Mouse (Mus musculus) frontal cortex, postnatal 25 days (tissue): Measurements from ENCODE around the gene Poc5.
A peak's percentile ranks its signal among the peaks of the same experiment; 100 is the strongest.

Source experiments
- DNase-seq, 2 experiments: peaks; one replicate each; pipeline ENCODE4 v3.0.0; 2022; ENCODE audit warnings: low spot score in 2 of 2

Gene Poc5

DNA sequence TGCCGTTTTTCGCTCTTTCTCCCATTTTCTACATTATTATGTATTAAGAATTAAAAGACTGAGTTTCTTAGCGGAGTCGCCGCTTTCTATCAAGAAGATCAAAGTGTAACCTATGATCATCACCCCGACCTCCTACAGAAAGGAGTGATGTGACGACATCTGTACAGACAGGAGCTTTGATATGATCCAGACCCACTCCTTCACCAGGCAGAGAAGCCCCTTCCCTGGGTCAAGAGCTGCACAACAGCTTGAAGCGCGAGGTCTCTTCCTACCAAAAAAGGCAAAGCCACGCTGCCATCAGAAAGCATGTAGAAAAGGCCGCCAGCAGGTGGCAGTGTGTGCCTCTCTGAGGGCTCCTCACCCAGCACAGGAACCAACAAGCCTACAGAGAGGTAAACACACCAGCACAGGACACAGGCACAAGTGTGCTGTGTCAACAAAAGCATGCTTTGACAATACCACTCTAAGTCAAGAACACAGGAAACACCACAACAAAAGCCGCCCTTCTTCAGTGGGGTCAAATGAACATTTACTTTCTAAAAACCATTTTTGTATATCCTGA, 43.6 kb downstream of the Poc5 start:
- peak; percentile 84 to 91 for DNase-seq

GRCm38 (mm10) chr13:96432376-96432811, 44.3 kb downstream of the Poc5 start:
- DNase-seq, result no peak

DNA sequence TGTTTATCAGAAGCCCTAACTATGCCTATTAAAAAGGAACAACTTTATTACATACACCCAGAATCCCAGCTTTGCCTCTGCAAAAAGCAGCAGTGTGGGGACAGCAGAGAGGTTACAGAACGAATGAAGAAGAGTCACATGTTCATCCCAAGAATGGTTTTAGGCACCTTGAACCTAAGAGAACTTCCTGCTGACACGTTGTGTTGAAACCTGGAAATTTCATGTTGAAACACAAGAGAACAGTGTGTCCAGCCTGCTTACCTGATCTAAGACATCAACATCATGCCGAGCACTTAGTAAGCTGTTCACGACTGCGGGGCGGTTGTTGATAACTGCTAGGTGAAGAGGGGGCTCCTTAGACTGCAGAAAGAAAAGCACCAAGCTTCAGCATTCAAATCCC, 44.9 kb downstream of the Poc5 start:
- DNase-seq, result no peak

DNA sequence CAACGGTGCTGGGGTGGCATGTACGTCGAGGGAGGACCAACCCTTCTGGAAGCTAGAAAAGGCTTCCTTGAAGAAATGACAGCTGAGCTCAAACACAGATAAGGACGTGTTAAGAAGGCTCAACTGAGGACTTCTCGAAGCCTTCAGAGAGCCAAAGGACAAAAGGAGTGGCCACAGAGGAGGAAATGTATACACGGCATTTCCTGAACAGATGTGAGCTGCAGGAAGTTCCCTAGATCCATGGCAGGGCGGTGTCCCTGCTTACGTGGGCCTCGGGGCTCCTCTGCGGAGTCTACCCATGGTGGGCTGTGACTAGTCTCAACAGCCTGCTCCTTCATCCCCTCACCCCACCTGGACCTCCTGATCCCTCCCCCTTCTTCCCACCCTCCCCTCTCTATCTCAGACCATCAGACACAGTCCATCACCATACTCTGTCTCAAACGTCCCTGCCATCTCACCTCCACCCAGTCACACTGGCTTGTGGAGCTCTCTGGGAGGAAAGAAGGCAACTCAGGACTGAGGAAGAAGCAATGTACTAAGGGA, 45.6 kb downstream of the Poc5 start:
- DNase-seq, result no peak

DNA sequence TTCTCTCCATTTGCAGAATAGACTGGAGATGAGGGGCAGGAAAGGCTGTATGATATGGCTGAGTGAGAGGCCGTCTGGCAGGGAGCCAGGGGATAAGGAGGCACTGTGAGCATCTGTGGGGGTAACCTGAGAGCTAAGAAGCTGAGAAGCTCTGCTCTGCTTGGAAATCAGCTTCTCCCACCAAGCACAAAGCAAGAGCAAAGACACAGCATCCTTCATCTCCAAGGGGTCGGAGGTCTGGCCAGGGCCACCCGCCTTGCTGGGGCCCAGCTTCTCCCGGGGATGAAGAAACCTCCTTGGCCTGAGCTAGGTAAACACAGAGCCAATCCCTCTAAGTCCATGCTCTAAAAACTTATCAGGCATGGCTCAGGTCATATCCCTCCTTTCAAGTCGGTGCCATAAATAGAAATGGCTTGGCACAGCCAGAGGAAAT, 46.8 kb downstream of the Poc5 start:
- DNase-seq, result no peak

- DNase-seq, result no peak
These were observed 47.7 kb downstream of the Poc5 start for GRCm38 (mm10) chr13:96435793-96436192.

- no peak for DNase-seq
These were observed 48.8 kb downstream of the Poc5 start for GRCm38 (mm10) chr13:96436921-96437320.

GRCm38 (mm10) chr13:96440436-96440835, 52.3 kb downstream of the Poc5 start:
- DNase-seq, result no peak

DNA sequence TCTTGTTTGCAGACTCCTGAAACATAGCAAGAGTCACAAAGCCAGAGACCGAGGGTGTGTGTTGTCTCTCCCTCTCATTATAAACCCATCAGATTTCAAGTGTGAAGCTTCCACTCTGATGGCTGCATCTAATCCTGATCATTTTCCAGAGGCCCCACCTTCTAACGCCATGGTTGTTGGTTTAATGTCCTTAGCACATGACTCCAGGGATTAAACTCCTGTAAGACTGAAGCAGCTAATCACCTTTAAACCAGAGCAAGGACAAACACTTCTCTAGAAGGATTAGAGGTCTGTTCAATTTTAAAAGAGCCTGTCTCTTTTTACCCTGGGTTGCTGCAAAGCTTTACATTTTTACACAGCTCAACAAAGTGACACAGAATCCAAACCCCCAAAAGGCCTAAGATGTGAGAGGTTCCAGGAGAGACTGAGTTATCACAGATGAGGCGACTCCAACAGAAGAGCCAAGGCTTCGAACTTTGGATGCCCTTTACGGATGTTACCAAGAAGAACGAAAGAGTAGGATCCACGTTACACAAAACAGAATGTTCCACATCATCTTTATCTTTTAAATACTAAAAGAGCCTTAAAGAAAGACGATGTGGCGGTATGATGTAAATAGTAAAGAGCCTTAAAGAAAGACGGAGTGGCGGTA, 62.2 kb downstream of the Poc5 start:
- DNase-seq, result no peak

DNA sequence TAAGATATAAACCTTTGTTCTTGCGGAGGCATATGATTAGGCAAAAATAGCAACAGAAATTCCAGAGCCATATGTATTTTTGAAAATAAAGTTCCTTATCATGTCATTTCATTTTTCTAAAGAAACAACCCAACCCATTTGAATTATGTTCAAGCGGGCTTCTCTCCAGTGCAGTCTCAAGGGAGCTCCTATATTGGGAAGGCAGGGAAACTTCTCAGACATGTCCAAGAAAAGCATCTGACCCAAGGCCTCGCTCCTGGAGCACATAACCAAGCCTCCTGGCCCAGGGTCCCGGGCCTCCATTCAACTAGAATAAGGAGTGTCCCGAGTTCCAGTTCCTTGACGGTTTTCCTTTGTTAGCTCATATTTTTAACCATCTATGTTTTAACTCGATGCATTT, 62.8 kb downstream of the Poc5 start:
- DNase-seq, result no peak

- no peak for DNase-seq
These were observed 63.5 kb downstream of the Poc5 start for GRCm38 (mm10) chr13:96451386-96452140.

GRCm38 (mm10) chr13:96452621-96453020, 64.5 kb downstream of the Poc5 start:
- no peak for DNase-seq

GRCm38 (mm10) chr13:96454288-96454687, 66.2 kb downstream of the Poc5 start:
- no peak for DNase-seq

DNA sequence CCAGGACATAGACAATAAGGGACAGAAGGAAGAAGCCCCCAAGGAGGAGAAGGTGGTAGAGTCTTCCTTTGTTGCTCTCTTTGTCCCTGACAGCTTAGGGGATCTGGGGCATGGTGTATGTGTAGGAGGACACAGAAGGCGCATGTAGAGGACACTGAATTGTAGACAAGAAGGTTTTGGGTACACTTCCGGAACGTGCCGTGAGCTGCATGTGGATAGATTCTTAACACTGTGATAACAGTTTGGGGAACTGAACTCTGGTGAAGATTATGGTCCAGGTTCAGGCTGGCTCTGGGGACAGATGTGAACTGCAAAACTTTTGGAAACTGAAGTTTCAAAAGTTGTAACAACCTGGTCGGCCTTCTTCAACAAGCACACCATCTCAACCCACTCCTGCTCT, 69.5 kb downstream of the Poc5 start:
- DNase-seq, result no peak

- DNase-seq, result no peak
These were observed 69.9 kb downstream of the Poc5 start for GRCm38 (mm10) chr13:96458018-96458417.

- no peak for DNase-seq
These were observed 70.5 kb downstream of the Poc5 start for GRCm38 (mm10) chr13:96458606-96459005.

DNA sequence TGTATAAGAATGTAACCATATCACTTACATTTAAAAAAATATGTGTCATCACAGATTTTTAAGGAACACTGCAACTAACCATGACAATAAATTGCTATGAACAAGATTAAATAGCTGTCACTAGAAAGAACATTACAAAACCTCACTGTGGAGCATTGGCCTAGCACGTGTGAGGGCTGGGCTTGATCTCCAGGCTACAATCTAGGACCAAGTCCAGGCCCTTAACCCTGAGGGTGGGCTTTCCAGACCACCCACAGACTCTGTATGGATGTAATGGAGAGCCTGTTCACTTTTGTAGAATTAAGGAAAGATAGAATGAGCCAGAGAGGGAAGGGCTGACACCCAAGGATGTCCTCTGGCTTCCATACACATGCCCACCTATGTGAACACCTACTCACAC, 74.5 kb downstream of the Poc5 start:
- DNase-seq, result no peak

- no peak for DNase-seq
These were observed 77.2 kb downstream of the Poc5 start for GRCm38 (mm10) chr13:96465315-96465714.
